Mouse (Mus musculus) neural tube, embryonic 14.5 days (tissue): Measurements from ENCODE around the gene Rictor. TPM values are rescaled to one million over a fixed set of nuclear protein-coding genes. Genes with fewer than 3 reads are reported as not detected.

Source experiments
- ATAC-seq: fragments of 200-750 bp; cut with Nextera tagmentation; 2 replicates; pipeline ENCODE4 v1.8.0; 2017; ENCODE audit warnings: low read depth, mild to moderate bottlenecking, moderate TSS enrichment, moderate library complexity
- H3K27ac ChIP-seq: fragments of 300-500 bp; sonication (generic); 2 replicates; pipeline ENCODE4 v1.5.1; 2014; ENCODE audit warnings: low read depth, mild to moderate bottlenecking, control low read depth, low read length, moderate library complexity, mixed read lengths
- H3K27me3 ChIP-seq: fragments of 300-500 bp; sonication (generic); 2 replicates; pipeline ENCODE4 v1.6.1; 2014; ENCODE audit warnings: low read length; ENCODE audit not compliant: control insufficient read depth, insufficient read depth
- H3K36me3 ChIP-seq: fragments of 300-500 bp; sonication (generic); 2 replicates; pipeline ENCODE4 v1.6.1; 2014; ENCODE audit warnings: low read length, mixed read lengths; ENCODE audit not compliant: control insufficient read depth, insufficient read depth
- H3K4me1 ChIP-seq: fragments of 300-500 bp; sonication (generic); 2 replicates; pipeline ENCODE4 v1.6.1; 2014; ENCODE audit warnings: low read length; ENCODE audit not compliant: control insufficient read depth, insufficient read depth
- H3K4me2 ChIP-seq: fragments of 300-500 bp; sonication (generic); 2 replicates; pipeline ENCODE4 v1.6.1; 2014; ENCODE audit warnings: mild to moderate bottlenecking, low read depth, low read length, control low read depth
- H3K4me3 ChIP-seq: fragments of 300-500 bp; sonication (generic); 2 replicates; pipeline ENCODE4 v1.5.1; 2014; ENCODE audit warnings: low read depth, low read length, control low read depth, mixed read lengths
- H3K9ac ChIP-seq: fragments of 300-500 bp; sonication (generic); replicated peaks from 2 replicates; pipeline ENCODE4 v1.6.1; 2014; ENCODE audit warnings: low read depth, mild to moderate bottlenecking, control low read depth, low read length, mixed read lengths
- H3K9me3 ChIP-seq: fragments of 300-500 bp; sonication (generic); 2 replicates; pipeline ENCODE4 v1.6.1; 2016; ENCODE audit warnings: low read length; ENCODE audit not compliant: control insufficient read depth
- WGBS: fragments of 180-500 bp; shearing (Covaris S2); extraction: QIAGEN DNeasy Blood & Tissue Kit; methylation state at CpG from one replicate; pipeline ENCODE4 v1.1.7; 2014; 5-methylcytosine and 5-hydroxymethylcytosine counted together
- polyA plus RNA-seq: library from polyadenylated mRNA; unstranded; fragments of >200 nt; fragmentation: Nextera tagmentation; extraction: Ambion mirVana; gene quantifications from 2 replicates; pipeline ENCODE4 v1.2.1, GENCODE M21; 2014

Gene Rictor
- polyA plus RNA-seq, 1 experiment from 2014 or later: 61.0 TPM

DNA sequence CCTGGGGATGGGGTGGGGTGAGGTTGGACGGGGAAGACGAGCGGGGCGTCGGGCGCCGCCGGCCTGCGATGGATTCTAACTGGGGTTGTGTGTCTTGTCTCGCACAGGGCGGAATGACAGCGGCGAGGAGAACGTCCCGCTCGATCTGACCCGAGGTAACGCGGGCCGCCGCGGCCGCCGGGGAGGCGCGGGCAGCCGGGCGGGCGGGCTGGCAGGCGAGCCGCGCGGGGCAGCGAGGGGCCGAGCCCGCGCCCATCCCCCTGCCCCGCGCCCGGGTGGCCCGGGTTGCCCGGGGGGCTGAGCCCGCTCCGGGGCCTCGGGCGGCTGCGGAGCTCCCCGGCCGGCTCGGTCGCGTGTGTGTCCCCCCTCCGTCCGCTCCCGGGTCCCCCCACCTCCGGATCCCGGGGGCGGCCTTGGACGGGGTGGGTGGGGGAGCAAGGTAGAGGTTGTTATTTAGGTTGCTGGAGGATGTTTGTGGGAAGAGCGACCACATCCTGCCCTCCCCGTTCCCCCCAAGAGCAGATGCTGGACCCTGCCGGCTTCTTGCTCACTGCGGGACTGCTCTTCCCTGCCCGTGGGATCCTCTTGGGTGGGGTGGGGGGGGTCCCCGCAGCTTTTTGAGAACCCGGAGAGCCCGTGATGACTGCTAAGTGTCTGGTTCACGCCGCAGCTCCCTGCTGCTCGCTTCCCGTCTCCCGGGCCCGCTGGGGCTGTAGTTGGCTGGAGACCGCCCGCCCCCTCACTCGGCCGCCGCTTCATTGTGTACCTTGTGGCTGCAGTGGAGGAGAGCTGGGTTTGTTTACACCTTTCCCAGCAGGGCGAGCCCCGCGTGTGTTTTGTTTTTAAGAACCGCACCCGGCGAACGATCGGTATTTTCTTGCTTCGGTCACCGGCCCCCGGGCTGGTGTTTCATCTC is 605 bp downstream of the Rictor start:
- Histone ChIP-seq H3K36me3 (no peaks in the 10 kb centered on the region), H3K27ac (peak overlapping the region; percentile 94), H3K9ac (peak overlapping the region; percentile 91), H3K9me3 (no peaks in the 10 kb centered on the region), H3K4me2 (peak overlapping the region; percentile 75), H3K4me3 (peak overlapping the region; percentile 97), H3K27me3 (no peaks in the 10 kb centered on the region), H3K4me1 (peaks cover 10% of the 10 kb centered on the region; the same call in 1 of the 2 replicates)
- under 1% methylated on average over 65 of the region's 89 CpGs for WGBS
- ATAC-seq: peak; percentile 84

DNA sequence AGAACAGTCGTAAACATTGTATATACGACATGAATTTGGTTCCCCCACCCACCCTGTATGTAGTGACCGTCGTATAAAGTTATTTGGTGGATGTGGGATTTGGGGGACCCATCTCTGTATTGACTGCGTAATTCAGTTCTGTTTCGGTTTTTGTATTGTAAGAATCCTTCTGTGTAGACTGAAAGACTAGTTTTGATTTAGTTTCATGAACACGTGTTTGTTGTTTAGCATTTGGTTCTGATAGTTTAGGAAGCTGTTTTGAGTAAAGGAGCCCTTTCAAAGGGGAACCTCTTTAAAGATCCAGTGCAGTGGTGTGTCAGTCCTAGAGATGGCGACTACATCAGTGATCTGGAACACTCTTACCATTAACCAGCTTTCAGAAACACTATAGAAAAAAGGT is 1.4 kb downstream of the Rictor start:
- peak overlapping the region; percentile 91 for H3K9ac ChIP-seq
- no peaks in the 10 kb centered on the region for H3K27me3 ChIP-seq
- no peak overlapping the region for H3K27ac ChIP-seq
- no peaks in the 10 kb centered on the region for H3K9me3 ChIP-seq
- H3K4me1 ChIP-seq: peaks cover 10% of the 10 kb centered on the region; the same call in 1 of the 2 replicates
- H3K4me2 ChIP-seq: peak overlapping the region; percentile 75
- WGBS: 20% methylated on average over 8 of the region's 8 CpGs
- H3K36me3 ChIP-seq: no peaks in the 10 kb centered on the region
- peak overlapping the region; percentile 97 for H3K4me3 ChIP-seq
- ATAC-seq: no peak

DNA sequence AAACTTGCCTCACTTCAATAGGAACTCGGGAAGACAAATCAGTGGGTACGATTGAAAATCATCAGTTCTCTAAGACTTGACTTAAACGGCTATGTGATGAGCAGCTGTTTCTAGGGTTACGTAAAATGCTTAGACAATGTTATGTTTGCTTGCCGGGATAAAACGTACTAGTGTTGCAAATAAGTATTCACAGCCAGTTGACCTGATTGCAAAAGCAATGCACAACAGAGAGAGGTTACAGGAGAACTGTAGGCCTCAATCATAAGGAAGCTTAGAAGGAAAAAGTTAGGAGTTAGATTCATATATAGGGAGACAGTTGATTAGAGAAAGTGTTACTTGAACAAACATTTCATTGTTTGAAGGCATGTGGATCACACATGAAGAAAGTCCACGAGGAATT is 2.2 kb downstream of the Rictor start:
- H3K4me1 ChIP-seq: peaks cover 10% of the 10 kb centered on the region; the same call in 1 of the 2 replicates

DNA sequence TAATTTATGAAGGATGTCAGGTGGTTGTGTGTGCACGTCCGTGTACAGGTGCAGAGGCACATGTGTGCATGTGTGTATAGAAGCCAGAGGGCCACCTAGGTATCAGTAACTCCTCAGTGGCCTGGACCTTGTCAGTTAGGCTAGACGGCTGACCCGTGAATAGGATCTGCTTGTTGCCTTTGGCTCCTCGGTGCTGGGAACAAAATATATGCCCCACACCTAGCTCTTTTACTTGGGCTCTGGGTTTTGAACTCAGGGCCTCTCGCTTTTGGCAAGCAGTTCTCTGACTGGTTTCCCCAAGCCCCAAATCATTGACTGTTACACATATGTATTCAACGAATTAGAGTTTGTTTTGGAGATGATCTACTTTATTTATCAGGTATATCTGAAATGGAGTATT is 3.0 kb downstream of the Rictor start:
- Histone ChIP-seq H3K27me3 (no peaks in the 10 kb centered on the region), H3K4me3 (no peak overlapping the region), H3K4me2 (no peak overlapping the region), H3K36me3 (no peaks in the 10 kb centered on the region), H3K9me3 (no peaks in the 10 kb centered on the region), H3K27ac (no peak overlapping the region), H3K4me1 (peaks cover 10% of the 10 kb centered on the region; the same call in 1 of the 2 replicates), H3K9ac (no peak overlapping the region)
- WGBS: 82% methylated on average over 7 of the region's 7 CpGs
- ATAC-seq: no peak

More for the DNA sequence above, 2.2 kb downstream of the Rictor start:
- Histone ChIP-seq H3K4me2 (peak overlapping the region; percentile 75), H3K4me3 (no peak overlapping the region), H3K9ac (no peak overlapping the region), H3K36me3 (no peaks in the 10 kb centered on the region), H3K27ac (no peak overlapping the region), H3K9me3 (no peaks in the 10 kb centered on the region), H3K27me3 (no peaks in the 10 kb centered on the region)
- ATAC-seq: no peak
- 76% methylated on average over 7 of the region's 7 CpGs for WGBS

DNA sequence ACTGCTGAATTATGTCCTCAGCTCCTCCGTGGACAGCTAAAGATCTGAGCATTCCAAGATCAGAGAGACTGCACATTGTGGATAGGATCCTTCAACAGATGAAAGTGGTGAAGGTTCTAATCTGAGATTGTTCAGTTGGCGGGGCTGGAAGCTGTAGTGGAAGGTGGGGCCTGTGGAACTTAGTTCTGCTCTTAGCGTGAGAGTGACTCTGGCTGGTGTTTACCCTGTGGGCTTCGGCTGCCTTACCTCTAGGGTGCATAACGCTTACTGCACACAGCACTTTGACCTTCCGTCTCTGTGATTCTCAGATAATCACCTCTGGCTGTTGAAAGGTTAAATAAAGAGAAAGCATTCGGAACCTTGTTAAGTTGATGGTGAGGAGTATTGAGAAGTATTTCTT is 6.6 kb downstream of the Rictor start:
- ATAC-seq: no peak
- H3K27ac ChIP-seq: no peak overlapping the region
- no peak overlapping the region for H3K4me2 ChIP-seq
- 75% methylated on average over 7 of the region's 7 CpGs for WGBS
- H3K9ac ChIP-seq: no peak overlapping the region
- H3K36me3 ChIP-seq: no peaks in the 10 kb centered on the region
- no peaks in the 10 kb centered on the region for H3K27me3 ChIP-seq
- peaks cover 10% of the 10 kb centered on the region; the same call in 1 of the 2 replicates for H3K4me1 ChIP-seq
- H3K4me3 ChIP-seq: no peak overlapping the region
- no peaks in the 10 kb centered on the region for H3K9me3 ChIP-seq

DNA sequence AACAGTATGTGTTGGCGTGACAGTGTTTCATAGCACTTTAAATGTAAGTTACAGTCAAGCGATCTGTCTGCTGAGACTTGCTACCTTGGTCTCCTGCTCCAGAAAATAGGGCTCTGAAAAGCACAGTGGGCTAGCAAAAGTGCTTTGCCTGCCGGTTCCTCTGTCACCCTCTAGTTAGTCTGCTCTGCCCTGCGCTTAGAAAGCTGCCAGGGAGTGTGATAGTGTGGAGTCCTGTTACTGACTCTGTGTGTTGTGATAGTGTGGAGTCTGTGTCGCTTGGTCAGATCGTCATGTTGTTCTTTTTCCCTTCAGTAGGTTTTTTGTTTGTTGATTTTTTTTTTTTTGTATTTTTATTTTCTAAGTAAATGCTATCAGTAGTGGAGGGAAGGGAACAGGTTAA is 7.1 kb downstream of the Rictor start:
- Histone ChIP-seq H3K9me3 (no peaks in the 10 kb centered on the region), H3K27ac (no peak overlapping the region), H3K9ac (no peak overlapping the region), H3K4me2 (no peak overlapping the region), H3K27me3 (no peaks in the 10 kb centered on the region), H3K36me3 (no peaks in the 10 kb centered on the region), H3K4me3 (no peak overlapping the region), H3K4me1 (peaks cover 7% of the 10 kb centered on the region; the same call in 1 of the 2 replicates)
- ATAC-seq: no peak
- 85% methylated on average over 6 of the region's 6 CpGs for WGBS

DNA sequence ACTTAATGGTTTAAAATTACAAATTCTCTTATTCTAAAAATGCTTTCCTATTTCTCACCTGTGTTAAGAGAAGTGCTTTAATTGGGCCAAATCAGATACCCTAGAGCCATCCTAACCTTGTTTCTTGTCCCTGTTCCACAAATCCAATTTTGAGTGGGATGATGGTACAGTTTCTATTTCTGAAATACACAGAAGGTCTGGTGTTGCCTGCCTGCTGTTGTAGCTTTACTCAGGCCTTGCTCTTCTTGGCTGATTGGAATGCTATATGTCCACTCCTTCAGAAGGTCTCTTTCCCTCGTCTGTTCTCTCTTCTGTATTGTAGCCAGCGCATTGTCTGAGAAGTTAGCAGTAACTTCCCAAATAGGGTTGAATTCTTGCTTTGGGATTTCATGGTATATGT is 13.2 kb downstream of the Rictor start:
- WGBS: 87% methylated on average over 2 of the region's 2 CpGs
- Histone ChIP-seq H3K9ac (no peak overlapping the region), H3K4me1 (no peaks in the 10 kb centered on the region), H3K27me3 (no peaks in the 10 kb centered on the region), H3K4me3 (no peak overlapping the region), H3K27ac (no peak overlapping the region), H3K36me3 (no peaks in the 10 kb centered on the region), H3K9me3 (no peaks in the 10 kb centered on the region), H3K4me2 (no peak overlapping the region)
- no peak for ATAC-seq

DNA sequence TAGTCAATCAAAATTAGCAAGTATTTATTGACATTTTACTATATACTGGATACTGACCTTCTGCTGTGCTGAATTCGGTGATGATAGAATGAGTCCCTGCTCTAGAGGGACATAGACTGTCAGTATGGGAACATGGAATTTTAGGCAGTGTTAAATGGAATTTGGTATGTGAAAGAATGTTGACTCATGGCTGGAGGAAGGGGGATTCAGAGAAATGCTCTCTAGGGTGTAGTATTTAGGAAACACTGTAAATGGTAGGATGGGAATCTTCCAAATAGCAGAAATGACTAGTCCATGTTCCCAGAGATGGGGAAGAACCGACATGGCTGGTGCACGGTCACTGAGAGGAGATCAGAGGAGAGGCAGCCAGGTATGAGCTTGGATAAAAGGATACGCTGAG is 13.6 kb downstream of the Rictor start:
- Histone ChIP-seq H3K36me3 (no peaks in the 10 kb centered on the region), H3K4me3 (no peak overlapping the region), H3K9me3 (no peaks in the 10 kb centered on the region), H3K4me2 (no peak overlapping the region), H3K27me3 (no peaks in the 10 kb centered on the region), H3K27ac (no peak overlapping the region), H3K9ac (no peak overlapping the region), H3K4me1 (no peaks in the 10 kb centered on the region)
- 88% methylated on average over 4 of the region's 4 CpGs for WGBS
- ATAC-seq: no peak

DNA sequence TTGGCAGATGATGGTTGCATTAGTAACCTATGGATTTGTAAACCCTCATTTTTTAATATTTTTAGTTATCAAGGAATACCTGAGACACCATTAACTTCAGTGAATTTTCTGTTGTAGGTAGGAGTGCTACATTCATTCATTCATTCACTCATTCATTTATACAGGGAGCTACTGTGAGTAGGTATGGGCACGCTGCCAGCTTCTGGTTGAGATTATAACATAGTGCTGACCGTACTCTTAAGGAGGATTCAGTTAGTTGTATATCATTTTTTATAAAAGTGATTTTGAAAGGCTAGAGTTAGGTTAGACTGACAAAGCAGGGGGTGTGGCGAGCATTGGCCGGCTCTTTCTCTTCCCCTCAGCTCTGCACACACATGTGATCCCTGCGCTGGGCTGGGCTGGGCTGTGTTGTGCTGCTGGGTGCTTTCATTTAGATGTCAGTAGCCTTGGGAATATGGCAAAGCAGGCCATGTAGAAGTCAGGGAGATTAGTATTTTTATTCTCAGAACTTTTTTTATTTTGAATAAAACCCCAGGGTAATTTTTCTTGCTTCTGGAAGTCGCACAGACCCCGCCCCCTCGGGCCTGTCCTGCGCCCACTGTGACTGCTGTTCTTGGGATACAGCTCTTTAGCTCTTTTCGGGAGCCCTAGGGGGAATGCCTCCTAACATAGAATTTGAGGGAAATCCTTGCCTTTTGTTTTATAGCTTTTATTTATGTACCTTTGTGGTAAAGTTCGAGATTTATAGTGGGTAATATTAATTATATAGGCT is 14.4 kb downstream of the Rictor start:
- no peaks in the 10 kb centered on the region for H3K9me3 ChIP-seq
- no peak overlapping the region for H3K27ac ChIP-seq
- H3K9ac ChIP-seq: no peak overlapping the region
- no peaks in the 10 kb centered on the region for H3K36me3 ChIP-seq
- ATAC-seq: no peak
- H3K4me3 ChIP-seq: no peak overlapping the region
- no peaks in the 10 kb centered on the region for H3K27me3 ChIP-seq
- H3K4me2 ChIP-seq: no peak overlapping the region
- WGBS: 90% methylated on average over 11 of the region's 11 CpGs
- no peaks in the 10 kb centered on the region for H3K4me1 ChIP-seq
